Mouse (Mus musculus): ENCODE data around the gene Eml3. TPM values are rescaled to one million over a fixed set of nuclear protein-coding genes. Genes with fewer than 3 reads are reported as not detected.

Gene Eml3
- polyA plus RNA-seq, 1 experiment from 2014 or later, result 24.6 TPM

- WGBS, result 28% methylated on average over 5 of the region's 5 CpGs
- H3K4me1 ChIP-seq (replicated peaks; ENCODE audit: control insufficient read depth, insufficient read depth), result 0 out of 2 replicates have a peak, but pooled peaks cover 2% of the 10 kb centered on the region
- TF ChIP-seq CTCF (IDR thresholded peaks at IDR 0.05; ENCODE audit: low read depth) (no peak), EP300 (optimal IDR thresholded peaks at IDR 0.05) (no peak)
- H3K4me3 ChIP-seq (ENCODE audit: low read depth, low read length), result no peak overlapping the region
- DNase-seq (ENCODE audit: low spot score) (peak; percentile 54), ATAC-seq (ENCODE audit: low FRiP score, low TSS enrichment) (no peak)
- H3K36me3 ChIP-seq (ENCODE audit: control insufficient read depth, insufficient read depth, low read length), result peaks cover 28% of the 10 kb centered on the region
- peak overlapping the region; percentile 66; the same call in 1 of the 2 replicates for H3K27ac ChIP-seq (replicated peaks)
- peak overlapping the region; percentile 48 for H3K4me2 ChIP-seq (replicated peaks; ENCODE audit: low read depth)
- no peaks in the 10 kb centered on the region for H3K9me3 ChIP-seq (ENCODE audit: control insufficient read depth, low read length)
- H3K27me3 ChIP-seq (ENCODE audit: control insufficient read depth, insufficient read depth, low read length), result no peaks in the 10 kb centered on the region
- no peak overlapping the region for H3K9ac ChIP-seq (ENCODE audit: low read length)
Measured at GRCm38 (mm10) chr19:8944062-8944461, 14.7 kb downstream of the Eml3 start.

- H3K9ac ChIP-seq (ENCODE audit: low read length), result peak overlapping the region; percentile 45; the same call in 1 of the 2 replicates
- TF ChIP-seq CTCF (IDR thresholded peaks at IDR 0.05; ENCODE audit: low read depth) (no peak), EP300 (optimal IDR thresholded peaks at IDR 0.05) (peak; percentile 25)
- peak overlapping the region; percentile 48 for H3K4me2 ChIP-seq (replicated peaks; ENCODE audit: low read depth)
- H3K4me1 ChIP-seq (replicated peaks; ENCODE audit: control insufficient read depth, insufficient read depth), result 0 out of 2 replicates have a peak, but pooled peaks cover 2% of the 10 kb centered on the region
- no peaks in the 10 kb centered on the region for H3K9me3 ChIP-seq (ENCODE audit: control insufficient read depth, low read length)
- 12% methylated on average over 5 of the region's 5 CpGs for WGBS
- H3K27me3 ChIP-seq (ENCODE audit: control insufficient read depth, insufficient read depth, low read length), result no peaks in the 10 kb centered on the region
- DNase-seq (ENCODE audit: low spot score) (peak; percentile 91), ATAC-seq (ENCODE audit: low FRiP score, low TSS enrichment) (no peak)
- peak overlapping the region; percentile 53; the same call in 1 of the 2 replicates for H3K27ac ChIP-seq (replicated peaks)
- peaks cover 30% of the 10 kb centered on the region for H3K36me3 ChIP-seq (ENCODE audit: control insufficient read depth, insufficient read depth, low read length)
- H3K4me3 ChIP-seq (ENCODE audit: low read depth, low read length), result peak overlapping the region; percentile 23
Measured at GRCm38 (mm10) chr19:8944750-8945149, 15.4 kb downstream of the Eml3 start.

- H3K4me2 ChIP-seq (replicated peaks; ENCODE audit: low read depth), result peak overlapping the region; percentile 48
- no peaks in the 10 kb centered on the region for H3K27me3 ChIP-seq (ENCODE audit: control insufficient read depth, insufficient read depth, low read length)
- H3K4me1 ChIP-seq (replicated peaks; ENCODE audit: control insufficient read depth, insufficient read depth), result 0 out of 2 replicates have a peak, but pooled peaks cover 2% of the 10 kb centered on the region
- WGBS, result 53% methylated on average over 6 of the region's 6 CpGs
- TF ChIP-seq EP300 (optimal IDR thresholded peaks at IDR 0.05) (no peak), CTCF (IDR thresholded peaks at IDR 0.05; ENCODE audit: low read depth) (0 out of 2 replicates have a peak, but pooled peaks have one; percentile 7)
- H3K27ac ChIP-seq (replicated peaks), result peak overlapping the region; percentile 53; the same call in 1 of the 2 replicates
- H3K36me3 ChIP-seq (ENCODE audit: control insufficient read depth, insufficient read depth, low read length), result peaks cover 30% of the 10 kb centered on the region
- no peaks in the 10 kb centered on the region for H3K9me3 ChIP-seq (ENCODE audit: control insufficient read depth, low read length)
- ATAC-seq (ENCODE audit: low FRiP score, low TSS enrichment) (no peak), DNase-seq (ENCODE audit: low spot score) (no peak)
- peak overlapping the region; percentile 45; the same call in 1 of the 2 replicates for H3K9ac ChIP-seq (ENCODE audit: low read length)
- H3K4me3 ChIP-seq (ENCODE audit: low read depth, low read length), result peak overlapping the region; percentile 23
Measured at GRCm38 (mm10) chr19:8945251-8945650, 15.9 kb downstream of the Eml3 start.

GRCm38 (mm10) chr19:8946929-8947328, 17.6 kb downstream of the Eml3 start:
- WGBS, result 80% methylated on average over 7 of the region's 7 CpGs
- H3K36me3 ChIP-seq (ENCODE audit: control insufficient read depth, insufficient read depth, low read length), result peaks cover 37% of the 10 kb centered on the region

GRCm38 (mm10) chr19:8950190-8950589, 20.8 kb downstream of the Eml3 start:
- TF ChIP-seq EP300 (optimal IDR thresholded peaks at IDR 0.05) (no peak), CTCF (IDR thresholded peaks at IDR 0.05; ENCODE audit: low read depth) (no peak)
- H3K4me2 ChIP-seq (replicated peaks; ENCODE audit: low read depth), result no peak overlapping the region
- no peaks in the 10 kb centered on the region for H3K27me3 ChIP-seq (ENCODE audit: control insufficient read depth, insufficient read depth, low read length)
- ATAC-seq (ENCODE audit: low FRiP score, low TSS enrichment) (no peak), DNase-seq (ENCODE audit: low spot score) (no peak)
- peaks cover 37% of the 10 kb centered on the region for H3K36me3 ChIP-seq (ENCODE audit: control insufficient read depth, insufficient read depth, low read length)
- no peaks in the 10 kb centered on the region; the same call in 1 of the 2 replicates for H3K4me1 ChIP-seq (replicated peaks; ENCODE audit: control insufficient read depth, insufficient read depth)
- no peaks in the 10 kb centered on the region for H3K9me3 ChIP-seq (ENCODE audit: control insufficient read depth, low read length)
- 85% methylated on average over 5 of the region's 5 CpGs for WGBS
- H3K9ac ChIP-seq (ENCODE audit: low read length), result no peak overlapping the region
- no peak overlapping the region for H3K4me3 ChIP-seq (ENCODE audit: low read depth, low read length)
- H3K27ac ChIP-seq (replicated peaks), result no peak overlapping the region

More at GRCm38 (mm10) chr19:8946929-8947328, 17.6 kb downstream of the Eml3 start:
- H3K27me3 ChIP-seq (ENCODE audit: control insufficient read depth, insufficient read depth, low read length), result no peaks in the 10 kb centered on the region
- no peak overlapping the region for H3K4me3 ChIP-seq (ENCODE audit: low read depth, low read length)
- no peak for DNase-seq (ENCODE audit: low spot score)
- H3K4me2 ChIP-seq (replicated peaks; ENCODE audit: low read depth), result no peak overlapping the region
- H3K9ac ChIP-seq (ENCODE audit: low read length), result no peak overlapping the region
- no peak for ATAC-seq (ENCODE audit: low FRiP score, low TSS enrichment)
- H3K27ac ChIP-seq (replicated peaks), result no peak overlapping the region
- H3K9me3 ChIP-seq (ENCODE audit: control insufficient read depth, low read length), result no peaks in the 10 kb centered on the region
- TF ChIP-seq CTCF (IDR thresholded peaks at IDR 0.05; ENCODE audit: low read depth), result no peak
- TF ChIP-seq EP300 (optimal IDR thresholded peaks at IDR 0.05), result no peak
- H3K4me1 ChIP-seq (replicated peaks; ENCODE audit: control insufficient read depth, insufficient read depth), result 0 out of 2 replicates have a peak, but pooled peaks cover 2% of the 10 kb centered on the region

- Histone ChIP-seq H3K9me3 (ENCODE audit: control insufficient read depth, low read length) (no peaks in the 10 kb centered on the region), H3K4me3 (ENCODE audit: low read depth, low read length) (no peak overlapping the region), H3K4me1 (replicated peaks; ENCODE audit: control insufficient read depth, insufficient read depth) (no peaks in the 10 kb centered on the region; the same call in 1 of the 2 replicates), H3K36me3 (ENCODE audit: control insufficient read depth, insufficient read depth, low read length) (peaks cover 23% of the 10 kb centered on the region), H3K27me3 (ENCODE audit: control insufficient read depth, insufficient read depth, low read length) (no peaks in the 10 kb centered on the region), H3K4me2 (replicated peaks; ENCODE audit: low read depth) (no peak overlapping the region), H3K9ac (ENCODE audit: low read length) (no peak overlapping the region), H3K27ac (replicated peaks) (no peak overlapping the region)
- WGBS, result 84% methylated on average over 9 of the region's 9 CpGs
- no peak for DNase-seq (ENCODE audit: low spot score)
- TF ChIP-seq EP300 (optimal IDR thresholded peaks at IDR 0.05) (no peak), CTCF (IDR thresholded peaks at IDR 0.05; ENCODE audit: low read depth) (no peak)
- ATAC-seq (ENCODE audit: low FRiP score, low TSS enrichment), result no peak
Measured at GRCm38 (mm10) chr19:8952241-8952640, 22.9 kb downstream of the Eml3 start.

Measured in stomach, postnatal 0 days (tissue).